Mouse (Mus musculus) ZHBTc4 (cell line): ENCODE measurements around the gene Hoxb7.

Experiments used
- DNase-seq: peaks from one replicate; pipeline ENCODE4 v3.0.0-alpha.2; 2011; ENCODE audit warnings: low read depth, low spot score

The Hoxb7 gene

GRCm38 (mm10) chr11:96284774-96285734, 1.4 kb upstream of the Hoxb7 start:
- peak; percentile 56 for DNase-seq

DNA sequence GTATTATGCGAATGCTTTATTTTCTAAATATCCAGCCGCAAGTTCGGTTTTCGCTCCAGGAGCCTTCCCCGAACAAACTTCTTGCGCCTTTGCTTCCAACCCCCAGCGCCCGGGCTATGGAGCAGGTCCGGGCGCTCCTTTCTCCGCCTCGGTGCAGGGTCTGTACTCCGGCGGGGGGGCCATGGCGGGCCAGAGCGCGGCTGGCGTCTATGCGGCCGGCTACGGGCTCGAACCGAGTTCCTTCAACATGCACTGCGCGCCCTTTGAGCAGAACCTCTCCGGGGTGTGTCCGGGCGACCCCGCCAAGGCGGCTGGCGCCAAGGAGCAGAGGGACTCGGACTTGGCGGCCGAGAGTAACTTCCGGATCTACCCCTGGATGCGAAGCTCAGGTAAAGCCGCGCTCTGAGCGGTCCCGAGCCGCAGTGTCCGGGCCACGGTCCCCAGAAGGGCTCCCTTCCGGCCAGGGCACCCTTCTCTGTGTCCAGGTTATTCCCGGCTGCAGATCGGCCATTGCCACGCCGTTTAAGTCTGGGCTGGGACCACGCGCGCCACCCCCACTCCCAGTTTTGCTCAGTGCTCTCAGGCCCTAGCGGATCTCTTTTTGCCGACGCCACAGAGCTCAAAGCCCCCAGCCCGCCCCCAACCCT, 439 bp downstream of the Hoxb7 start:
- DNase-seq, result peak; percentile 61

GRCm38 (mm10) chr11:96287411-96287810, 988 bp downstream of the Hoxb7 start:
- DNase-seq, result no peak

- no peak for DNase-seq
Measured at GRCm38 (mm10) chr11:96288455-96289221, 2.2 kb downstream of the Hoxb7 start.

GRCm38 (mm10) chr11:96289293-96289692, 2.9 kb downstream of the Hoxb7 start:
- no peak for DNase-seq

- DNase-seq, result no peak
Measured at GRCm38 (mm10) chr11:96289837-96290236, 3.4 kb downstream of the Hoxb7 start.

- DNase-seq, result no peak
Measured at GRCm38 (mm10) chr11:96290705-96291355, 4.4 kb downstream of the Hoxb7 start.

DNA sequence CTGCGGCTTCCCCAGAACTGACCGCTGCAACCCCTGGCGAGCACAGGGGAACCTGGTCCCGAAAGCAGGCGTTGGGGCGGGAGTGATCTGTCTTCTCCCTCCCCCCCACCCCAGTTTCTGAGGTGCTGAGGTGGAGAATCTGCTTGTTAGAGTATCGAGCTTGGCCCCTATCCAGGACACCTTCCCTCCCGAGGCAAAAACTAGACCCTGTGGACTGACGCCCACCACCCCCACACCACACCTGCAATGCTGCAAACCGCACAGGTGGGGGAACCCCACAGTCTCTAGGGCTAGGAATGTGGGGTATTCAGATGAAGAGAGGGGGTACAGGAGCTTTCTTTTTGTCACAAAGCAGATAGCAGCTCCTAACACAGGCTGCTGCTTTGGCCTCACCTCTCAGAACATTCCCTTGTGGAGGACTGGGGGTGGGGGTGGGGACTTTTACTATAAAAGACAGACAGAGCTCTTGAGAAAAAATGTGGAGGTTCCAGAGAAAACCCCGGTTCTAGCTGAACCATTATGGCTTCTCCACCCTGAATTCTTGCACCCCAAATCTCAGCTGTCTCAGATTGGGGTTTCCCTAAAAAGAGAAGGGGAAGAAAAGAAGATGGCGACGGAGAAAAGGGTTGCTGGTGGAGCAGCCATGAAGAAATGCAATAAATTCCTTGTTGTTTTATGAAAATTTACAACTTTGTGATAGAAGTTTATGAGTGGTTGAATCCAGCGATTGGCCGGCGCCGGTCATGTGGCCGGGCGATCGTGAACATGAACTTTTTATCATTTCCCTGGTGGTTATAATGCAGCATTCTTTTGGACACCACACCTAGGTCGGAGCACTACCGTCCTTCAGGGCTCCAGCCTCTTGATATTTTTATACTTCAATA, 5.5 kb downstream of the Hoxb7 start, which contains the start of gene Hoxb6:
Hoxb6 (plus strand) TSS at position 796 of the 884 bp plus-strand sequence.
- no peak for DNase-seq

- DNase-seq, result peak; percentile 9
Measured at GRCm38 (mm10) chr11:96292565-96293301, 6.3 kb downstream of the Hoxb7 start.

DNA sequence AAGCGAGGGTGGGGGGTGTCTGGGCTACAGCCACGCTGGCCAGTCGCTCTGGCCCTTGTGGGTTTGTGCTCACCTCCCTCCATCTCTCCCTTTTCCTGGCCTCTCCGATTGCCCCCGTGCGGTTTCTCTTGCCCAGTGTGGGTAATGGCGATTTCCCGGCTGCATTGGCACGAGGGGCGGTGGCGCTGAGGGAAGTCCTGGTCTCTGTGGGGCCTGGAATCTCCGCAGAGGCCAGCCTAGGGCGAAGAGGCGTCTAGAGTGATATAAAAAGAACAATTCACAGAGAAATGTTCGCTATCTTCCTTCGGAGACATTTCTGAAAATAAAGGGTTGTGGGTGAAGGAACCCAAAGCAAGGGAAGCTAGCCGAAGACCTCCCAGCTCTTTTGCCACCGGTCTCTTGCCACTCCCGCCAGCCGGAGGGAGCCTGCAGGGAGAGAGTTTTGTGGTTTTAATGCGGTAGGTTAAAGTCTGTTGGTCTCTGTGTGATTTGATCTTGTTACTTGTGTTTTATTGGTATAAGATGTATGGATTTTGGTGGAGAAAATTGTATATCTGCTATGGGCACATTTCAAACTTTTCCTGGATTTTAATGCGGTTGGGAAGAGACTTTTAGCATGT, 7.0 kb downstream of the Hoxb7 start:
- DNase-seq, result peak; percentile 9

DNA sequence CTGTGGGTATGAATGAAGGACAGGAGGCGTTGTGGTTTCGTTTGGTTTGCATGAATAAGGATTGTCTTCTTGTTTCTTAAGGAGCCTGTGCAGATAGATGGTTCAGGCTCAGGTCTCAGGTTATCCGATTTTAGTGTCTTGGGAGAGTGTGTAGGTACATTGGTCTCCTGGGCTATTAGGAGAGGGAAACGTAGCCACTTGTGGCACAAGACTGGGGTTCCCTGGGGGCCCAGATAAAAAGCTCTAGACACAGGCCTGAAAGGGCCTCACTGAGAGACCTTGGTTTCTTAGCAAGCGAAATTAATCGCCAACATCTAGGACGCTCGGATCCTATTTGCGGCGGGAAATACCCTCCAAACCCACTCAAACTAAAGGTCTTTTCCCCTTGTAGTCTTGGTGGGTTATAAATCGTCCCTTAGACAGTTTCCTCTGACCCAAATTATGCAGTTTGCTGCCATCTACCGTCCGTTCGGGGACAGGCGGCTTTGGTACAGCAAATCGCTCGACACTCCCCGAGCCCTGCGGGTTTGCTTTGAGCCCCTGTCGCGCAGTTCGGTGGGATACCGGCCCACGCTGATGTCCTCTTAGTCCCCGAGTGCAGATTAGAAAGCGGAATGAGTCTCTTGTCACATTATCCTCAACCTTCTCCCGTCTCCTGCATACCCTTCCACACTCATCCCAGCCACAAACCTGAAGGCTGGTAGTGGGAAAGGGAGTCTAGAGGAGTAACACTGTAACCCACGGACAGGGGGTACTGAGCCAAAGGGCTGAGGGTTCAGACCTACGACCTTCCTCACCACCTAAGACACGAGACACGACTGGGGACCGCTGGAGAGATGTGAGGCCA, 8.0 kb downstream of the Hoxb7 start:
- DNase-seq, result peak; percentile 92

- DNase-seq, result no peak
Measured at GRCm38 (mm10) chr11:96295092-96295835, 8.8 kb downstream of the Hoxb7 start.

DNA sequence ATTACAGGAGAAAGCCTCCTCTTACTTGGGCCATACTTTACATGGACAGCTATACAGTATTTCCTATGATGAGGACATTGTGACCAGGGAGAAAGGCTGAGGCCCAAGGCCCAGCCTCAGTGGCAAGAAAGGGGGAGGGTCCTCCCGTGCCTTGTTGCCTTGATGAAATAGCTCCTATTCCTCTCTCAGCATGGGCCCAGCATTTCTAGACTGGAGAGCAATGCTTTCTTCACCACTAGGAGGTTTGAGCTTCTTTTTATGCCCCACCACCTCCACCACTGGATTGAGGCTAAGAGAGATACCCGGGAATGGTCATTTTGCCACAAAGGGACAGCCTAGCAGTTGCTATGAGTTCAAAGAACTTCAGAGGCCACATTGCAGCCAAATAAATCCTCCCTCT, 10.6 kb downstream of the Hoxb7 start:
- DNase-seq, result no peak

GRCm38 (mm10) chr11:96297428-96297827, 11.0 kb downstream of the Hoxb7 start:
- DNase-seq, result no peak

DNA sequence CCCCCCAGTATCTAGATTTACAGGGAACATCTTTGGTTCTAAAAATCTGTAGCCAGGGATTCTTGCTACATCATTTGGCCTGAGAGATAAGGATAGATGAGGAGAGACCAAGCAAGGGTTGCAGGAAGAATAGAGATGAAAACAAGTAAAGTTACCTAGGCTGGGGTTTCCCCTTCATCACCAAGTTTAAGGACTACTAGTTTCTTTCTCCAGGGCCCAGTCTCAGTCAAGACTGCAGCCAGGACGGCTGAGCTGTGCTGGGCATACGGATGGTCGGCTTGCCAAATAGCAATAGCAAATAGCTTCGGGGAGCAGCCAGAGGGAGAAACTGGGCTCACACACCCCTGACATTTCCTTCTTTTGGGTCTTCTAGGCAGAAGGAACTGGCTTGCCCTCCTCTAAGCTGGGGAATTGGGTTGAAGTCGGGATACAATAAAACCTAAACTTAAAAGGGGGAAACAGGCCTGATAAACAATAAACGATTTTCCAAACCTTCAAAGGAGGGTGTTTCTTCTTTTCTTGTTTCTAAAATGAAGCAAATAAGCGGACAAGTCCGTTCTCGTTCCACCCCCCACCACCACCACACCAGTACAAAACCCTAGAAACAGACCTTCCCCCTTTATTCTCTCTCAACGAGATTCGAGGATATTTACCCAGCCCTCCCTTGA, 11.7 kb downstream of the Hoxb7 start:
- DNase-seq, result no peak

DNA sequence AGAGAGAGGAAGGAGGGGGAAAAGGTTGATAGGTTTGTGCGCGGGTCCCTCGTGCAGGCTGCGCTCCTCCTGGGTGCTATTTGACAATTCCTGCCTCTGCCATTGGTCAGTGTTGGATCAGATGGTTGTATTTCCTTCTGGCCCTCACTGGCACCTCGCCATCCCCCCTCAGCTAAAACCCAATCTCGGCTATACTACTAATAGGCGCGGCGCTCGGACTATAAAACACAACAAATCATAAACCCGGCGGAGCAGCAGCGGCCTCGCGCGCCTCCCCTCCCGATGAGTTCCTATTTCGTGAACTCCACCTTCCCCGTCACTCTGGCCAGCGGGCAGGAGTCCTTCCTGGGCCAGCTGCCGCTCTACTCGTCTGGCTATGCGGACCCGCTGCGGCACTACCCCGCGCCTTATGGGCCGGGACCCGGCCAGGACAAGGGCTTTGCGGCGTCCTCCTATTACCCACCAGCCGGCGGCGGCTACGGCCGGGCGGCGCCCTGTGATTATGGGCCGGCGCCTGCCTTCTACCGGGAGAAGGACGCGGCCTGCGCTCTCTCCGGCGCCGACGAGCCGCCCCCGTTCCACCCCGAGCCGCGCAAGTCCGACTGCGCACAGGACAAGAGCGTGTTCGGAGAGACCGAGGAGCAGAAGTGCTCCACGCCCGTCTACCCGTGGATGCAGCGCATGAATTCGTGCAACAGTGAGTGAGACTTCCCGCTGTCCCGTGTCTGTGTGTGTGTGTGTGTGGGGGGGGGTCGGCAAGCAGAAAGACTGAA, 12.7 kb downstream of the Hoxb7 start:
- DNase-seq, result peak; percentile 64
